ENCODE assay signal across 25 mouse cellular contexts in the genomic region with DNA sequence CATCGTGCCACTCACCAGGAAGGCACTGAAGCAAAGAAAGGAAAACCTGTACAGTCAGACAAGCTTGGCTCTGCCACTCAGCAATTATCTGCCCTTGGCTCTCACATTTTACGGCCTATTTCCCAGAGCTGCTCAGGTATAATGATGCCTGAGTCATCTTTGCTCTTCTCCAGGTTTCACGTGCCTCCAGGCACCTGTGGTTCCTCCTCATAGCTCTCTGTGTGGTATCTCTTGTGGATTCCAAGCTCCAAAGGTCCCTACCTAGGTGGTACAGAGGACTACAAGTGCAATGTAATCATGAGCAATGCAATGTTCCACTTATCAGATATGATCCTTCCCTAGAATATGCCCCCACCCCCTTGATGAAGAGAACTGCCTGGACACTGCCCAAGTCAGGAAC. TPM values are rescaled to one million over a fixed set of nuclear protein-coding genes. Genes with fewer than 3 reads are reported as not detected.
A peak's percentile ranks its signal among the peaks of the same experiment; 100 is the strongest.
DNase-seq lines count a peak whose midpoint lies in the region; ATAC-seq lines count a peak whose summit lies in the region.
"Had no signal": no experiment of that assay in that cellular context is flagged by ENCODE, and none has a peak within 500 bp of the region (broad histone marks: within the 10 kb centered on the region; RNA-seq: fewer than 3 reads in every experiment).

No protein-coding gene starts in this region.

- no peak overlapping the region for H3K9ac ChIP-seq in heart, embryonic 13.5 days
- no peak overlapping the region for H3K9ac ChIP-seq in heart, embryonic 11.5 days (ENCODE audit: low read depth, low read length)
- no peak overlapping the region for H3K9ac ChIP-seq in intestine, embryonic 16.5 days (ENCODE audit: low read depth, low read length)
- H3K9ac ChIP-seq: forebrain, embryonic 13.5 days; heart, embryonic 15.5 days; hindbrain, embryonic 13.5 days had no signal

- DNase-seq in NIH3T3 (ENCODE audit: low read depth), result peak; percentile 11
- no peak for DNase-seq in cerebellum, postnatal 36 days
- DNase-seq in neural tube, embryonic 10.5 days (ENCODE audit: extremely low spot score, low spot score), result no peak
- DNase-seq: adrenal gland, postnatal 10 days; adrenal gland, postnatal 36 days; cerebellum, adult 18-20 months; cerebellum, adult 9-10 months; cerebellum, postnatal 14 days; gastrocnemius, postnatal 10 days; gastrocnemius, postnatal 36 days; heart, adult 2 months; heart, postnatal 10 days; heart, postnatal 36 days had no signal

- no peak overlapping the region for H3K4me3 ChIP-seq in heart, embryonic 13.5 days
- H3K4me3 ChIP-seq in heart, embryonic 11.5 days (ENCODE audit: low read depth, low read length), result no peak overlapping the region
- H3K4me3 ChIP-seq in intestine, embryonic 16.5 days (ENCODE audit: low read length), result no peak overlapping the region
- H3K4me3 ChIP-seq: forebrain, embryonic 10.5 days; forebrain, embryonic 13.5 days; heart, adult 2 months; heart, embryonic 10.5 days; heart, embryonic 15.5 days; hindbrain, embryonic 10.5 days; hindbrain, embryonic 13.5 days had no signal

- 63% methylated on average over 3 of the region's 3 CpGs for WGBS in heart, embryonic 13.5 days
- 84% methylated on average over 3 of the region's 3 CpGs for WGBS in heart, embryonic 11.5 days (ENCODE audit: insufficient replicate concordance)
- 63% methylated on average over 3 of the region's 3 CpGs for WGBS in intestine, embryonic 16.5 days

- H3K9me3 ChIP-seq in heart, embryonic 13.5 days, result no peaks in the 10 kb centered on the region
- no peaks in the 10 kb centered on the region for H3K9me3 ChIP-seq in heart, embryonic 11.5 days (replicated peaks; ENCODE audit: control insufficient read depth, low read length)
- H3K9me3 ChIP-seq in intestine, embryonic 16.5 days (ENCODE audit: control insufficient read depth, low read length), result no peaks in the 10 kb centered on the region
- H3K9me3 ChIP-seq: forebrain, embryonic 10.5 days; forebrain, embryonic 13.5 days; heart, embryonic 10.5 days; heart, embryonic 15.5 days; hindbrain, embryonic 10.5 days; hindbrain, embryonic 13.5 days had no signal

- H3K27ac ChIP-seq in heart, embryonic 13.5 days (replicated peaks), result 0 out of 2 replicates have a peak overlapping the region, but pooled peaks have one; percentile 12
- H3K27ac ChIP-seq in heart, embryonic 11.5 days (ENCODE audit: low read depth, low read length), result no peak overlapping the region
- peak overlapping the region; percentile 35; the same call in 1 of the 2 replicates for H3K27ac ChIP-seq in intestine, embryonic 16.5 days (ENCODE audit: low read length)
- H3K27ac ChIP-seq: forebrain, embryonic 10.5 days; forebrain, embryonic 13.5 days; heart, adult 2 months; heart, embryonic 10.5 days; heart, embryonic 15.5 days; hindbrain, embryonic 10.5 days; hindbrain, embryonic 13.5 days had no signal

- peaks cover 9% of the 10 kb centered on the region for H3K4me1 ChIP-seq in heart, embryonic 13.5 days
- peaks cover 2% of the 10 kb centered on the region; the same call in 1 of the 2 replicates for H3K4me1 ChIP-seq in heart, embryonic 11.5 days (ENCODE audit: control insufficient read depth, insufficient read depth, low read length)
- peaks cover 2% of the 10 kb centered on the region; the same call in 1 of the 2 replicates for H3K4me1 ChIP-seq in intestine, embryonic 16.5 days (ENCODE audit: control insufficient read depth, insufficient read depth, low read length)
- H3K4me1 ChIP-seq: forebrain, embryonic 10.5 days; forebrain, embryonic 13.5 days; heart, embryonic 10.5 days; hindbrain, embryonic 10.5 days; hindbrain, embryonic 13.5 days had no signal

- H3K36me3 ChIP-seq in heart, embryonic 13.5 days, result no peaks in the 10 kb centered on the region
- H3K36me3 ChIP-seq in heart, embryonic 11.5 days (ENCODE audit: control insufficient read depth, insufficient read depth, low read length), result no peaks in the 10 kb centered on the region
- H3K36me3 ChIP-seq in intestine, embryonic 16.5 days (ENCODE audit: control insufficient read depth, insufficient read depth, low read length), result no peaks in the 10 kb centered on the region
- H3K36me3 ChIP-seq: forebrain, embryonic 10.5 days; heart, embryonic 10.5 days; heart, embryonic 15.5 days; hindbrain, embryonic 10.5 days; hindbrain, embryonic 13.5 days had no signal

- no peaks in the 10 kb centered on the region for H3K27me3 ChIP-seq in heart, embryonic 13.5 days (replicated peaks)
- H3K27me3 ChIP-seq in heart, embryonic 11.5 days (ENCODE audit: control insufficient read depth, insufficient read depth, low read length), result no peaks in the 10 kb centered on the region
- H3K27me3 ChIP-seq in intestine, embryonic 16.5 days (replicated peaks; ENCODE audit: control insufficient read depth, insufficient read depth, low read length), result no peaks in the 10 kb centered on the region
- H3K27me3 ChIP-seq: forebrain, embryonic 13.5 days; heart, embryonic 15.5 days; hindbrain, embryonic 13.5 days; Patski had no signal

- no peak overlapping the region for H3K4me2 ChIP-seq in heart, embryonic 13.5 days
- no peak overlapping the region for H3K4me2 ChIP-seq in heart, embryonic 11.5 days
- H3K4me2 ChIP-seq in intestine, embryonic 16.5 days (ENCODE audit: low read depth, low read length), result no peak overlapping the region
- H3K4me2 ChIP-seq: forebrain, embryonic 13.5 days; heart, embryonic 15.5 days; hindbrain, embryonic 13.5 days had no signal

- ATAC-seq in heart, embryonic 13.5 days (ENCODE audit: extremely low read depth, insufficient number of reproducible peaks, low FRiP score, low TSS enrichment), result no peak
- ATAC-seq in heart, embryonic 11.5 days (replicated peaks; ENCODE audit: insufficient number of reproducible peaks, low FRiP score, low TSS enrichment), result no peak
- ATAC-seq in intestine, embryonic 16.5 days, result peak; percentile 94
- ATAC-seq: forebrain, embryonic 13.5 days; forebrain, embryonic 16.5 days; hindbrain, embryonic 16.5 days; Patski had no signal

RNA-seq across cellular contexts. Expression of a gene that starts 8.0 kb away (rescaled TPM):
- polyA plus RNA-seq in heart, embryonic 13.5 days (2015; fragmentation: Nextera tagmentation; extraction: Ambion mirVana), result 16.1 and 20.1 TPM in 2 replicates
- 12.3 and 13.6 TPM in 2 replicates for polyA plus RNA-seq in heart, embryonic 11.5 days (2014; fragmentation: Nextera tagmentation; extraction: Ambion mirVana)
- 85.0 and 104 TPM in 2 replicates for polyA plus RNA-seq in intestine, embryonic 16.5 days (2015; fragmentation: Nextera tagmentation; extraction: Ambion mirVana)
